Mouse (Mus musculus): ENCODE measurements around the gene Uqcc1.
"Not testable (repeated sequence)": the region's sequence is repeated elsewhere in the genome, so short reads cannot be mapped to it uniquely, and the experiment has no call there.

Gene Uqcc1

GRCm38 (mm10) chr2:155928711-155929345, 1.3 kb downstream of the Uqcc1 start:
- DNase-seq, result no peak

- not testable (repeated sequence) for DNase-seq
These were observed 4.9 kb downstream of the Uqcc1 start for GRCm38 (mm10) chr2:155925213-155925612.

GRCm38 (mm10) chr2:155923143-155923542, 7.0 kb downstream of the Uqcc1 start:
- no peak for DNase-seq

GRCm38 (mm10) chr2:155914684-155915083, 15.4 kb downstream of the Uqcc1 start:
- DNase-seq, result no peak

GRCm38 (mm10) chr2:155903632-155904008, 26.5 kb downstream of the Uqcc1 start:
- no peak for DNase-seq

GRCm38 (mm10) chr2:155902989-155903631, 27.0 kb downstream of the Uqcc1 start:
- no peak for DNase-seq

GRCm38 (mm10) chr2:155895046-155895735, 34.9 kb downstream of the Uqcc1 start:
- DNase-seq, result no peak

GRCm38 (mm10) chr2:155894307-155895045, 35.6 kb downstream of the Uqcc1 start:
- no peak for DNase-seq

GRCm38 (mm10) chr2:155886776-155887175, 43.3 kb downstream of the Uqcc1 start:
- DNase-seq, result no peak

GRCm38 (mm10) chr2:155885271-155885697, 44.8 kb downstream of the Uqcc1 start:
- DNase-seq, result no peak

- no peak for DNase-seq
These were observed 48.0 kb downstream of the Uqcc1 start for GRCm38 (mm10) chr2:155882087-155882486.

GRCm38 (mm10) chr2:155878964-155879876, 50.9 kb downstream of the Uqcc1 start:
- DNase-seq, result no peak

GRCm38 (mm10) chr2:155873636-155874035, 56.5 kb downstream of the Uqcc1 start:
- DNase-seq, result no peak

- no peak for DNase-seq
These were observed 57.1 kb downstream of the Uqcc1 start for GRCm38 (mm10) chr2:155872930-155873507.

- no peak for DNase-seq
These were observed 57.6 kb downstream of the Uqcc1 start for GRCm38 (mm10) chr2:155872486-155872885.

GRCm38 (mm10) chr2:155869772-155870171, 60.3 kb downstream of the Uqcc1 start:
- DNase-seq, result no peak

GRCm38 (mm10) chr2:155868320-155868719, 61.8 kb downstream of the Uqcc1 start:
- no peak for DNase-seq

- DNase-seq, result no peak
These were observed 66.7 kb downstream of the Uqcc1 start for GRCm38 (mm10) chr2:155863301-155863867.

- no peak for DNase-seq
These were observed 67.4 kb downstream of the Uqcc1 start for GRCm38 (mm10) chr2:155862573-155863300.

GRCm38 (mm10) chr2:155861581-155861980, 68.5 kb downstream of the Uqcc1 start:
- no peak for DNase-seq

GRCm38 (mm10) chr2:155860102-155860501, 70.0 kb downstream of the Uqcc1 start:
- DNase-seq, result no peak
